Mouse (Mus musculus): Measurements from ENCODE around the gene Dusp2. TPM values are rescaled to one million over a fixed set of nuclear protein-coding genes. Genes with fewer than 3 reads are reported as not detected.

The Dusp2 gene
- total and polyA plus RNA-seq, 3 experiments, result 0.11 TPM; not detected in 2

DNA sequence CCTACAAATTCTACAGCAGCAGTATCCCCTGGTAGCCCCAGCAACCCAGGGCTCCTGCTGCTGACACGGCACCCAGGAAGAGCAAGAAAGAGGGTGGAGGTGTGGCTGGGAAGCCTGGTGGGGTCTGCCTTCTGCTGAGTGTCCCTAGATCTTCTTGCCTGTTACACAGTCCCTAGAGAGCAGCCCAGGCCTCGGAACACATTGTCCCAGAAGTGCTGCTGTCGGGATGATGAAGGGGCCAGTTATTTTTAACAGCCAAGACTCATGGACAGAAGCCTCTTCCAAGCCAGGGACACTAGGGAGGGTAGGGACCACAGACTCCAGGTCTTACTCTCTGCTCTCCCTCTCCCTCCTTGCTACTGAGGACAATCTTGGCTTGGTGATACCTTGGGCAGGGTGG is 43.3 kb downstream of the Dusp2 start:
- H3K27me3 ChIP-seq (ENCODE audit: insufficient read depth, low read length), result peaks cover 28% of the 10 kb centered on the region
- H3K4me1 ChIP-seq (ENCODE audit: insufficient read depth, low read depth, low read length), result no peaks in the 10 kb centered on the region
- TF ChIP-seq GATA1 (IDR thresholded peaks at IDR 0.05; ENCODE audit: borderline replicate concordance, low read length), result no peak
- TF ChIP-seq TAL1 (conservative IDR thresholded peaks at IDR 0.05; ENCODE audit: low read depth, low read length), result no peak
- no peak for TF ChIP-seq GATA2 (IDR thresholded peaks at IDR 0.05; ENCODE audit: borderline replicate concordance, low read depth, low read length)
- TF ChIP-seq CTCF (IDR thresholded peaks at IDR 0.05; ENCODE audit: low read depth, low read length), result no peak
- TF ChIP-seq POLR2AphosphoS5 (IDR thresholded peaks at IDR 0.05; ENCODE audit: insufficient replicate concordance, low read depth, low read length), result no peak
- no peak overlapping the region for H3K4me3 ChIP-seq (ENCODE audit: low read depth, low read length)
- H3K36me3 ChIP-seq (replicated peaks), result no peaks in the 10 kb centered on the region
- DNase-seq (ENCODE audit: low spot score), result no peak
- no peaks in the 10 kb centered on the region for H3K9me3 ChIP-seq (replicated peaks)
- no peak for ATAC-seq (ENCODE audit: extremely low read depth, insufficient number of reproducible peaks, low FRiP score, poor library complexity, severe bottlenecking)

DNA sequence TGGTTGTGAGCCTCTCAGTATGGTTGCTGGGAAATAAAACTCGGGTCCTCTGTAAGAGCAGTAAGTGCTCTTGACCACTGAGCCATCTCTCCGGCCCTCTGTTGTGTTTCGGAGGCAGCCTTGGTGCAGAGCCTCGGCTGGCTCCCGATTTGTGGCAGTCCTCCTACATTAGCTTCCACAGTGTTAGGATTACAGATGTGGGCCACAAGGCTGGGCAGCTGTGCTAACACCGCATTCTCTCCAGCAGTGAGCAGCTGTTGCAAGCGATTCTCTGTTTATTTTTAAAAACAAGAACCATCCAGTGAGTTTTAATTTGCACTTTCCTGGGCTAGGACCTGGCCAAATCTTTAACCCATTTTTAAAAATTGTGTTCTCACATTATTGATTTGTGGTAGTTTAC is 47.9 kb downstream of the Dusp2 start:
- no peak for DNase-seq (ENCODE audit: low spot score)
- no peak for ATAC-seq (ENCODE audit: extremely low read depth, insufficient number of reproducible peaks, low FRiP score, poor library complexity, severe bottlenecking)
- Histone ChIP-seq H3K9me3 (replicated peaks) (no peaks in the 10 kb centered on the region), H3K4me3 (ENCODE audit: low read depth, low read length) (no peak overlapping the region), H3K36me3 (replicated peaks) (no peaks in the 10 kb centered on the region), H3K4me1 (ENCODE audit: insufficient read depth, low read depth, low read length) (no peaks in the 10 kb centered on the region), H3K27me3 (ENCODE audit: insufficient read depth, low read length) (peaks cover 19% of the 10 kb centered on the region)
- no peak for TF ChIP-seq TAL1 (conservative IDR thresholded peaks at IDR 0.05; ENCODE audit: low read depth, low read length)

DNA sequence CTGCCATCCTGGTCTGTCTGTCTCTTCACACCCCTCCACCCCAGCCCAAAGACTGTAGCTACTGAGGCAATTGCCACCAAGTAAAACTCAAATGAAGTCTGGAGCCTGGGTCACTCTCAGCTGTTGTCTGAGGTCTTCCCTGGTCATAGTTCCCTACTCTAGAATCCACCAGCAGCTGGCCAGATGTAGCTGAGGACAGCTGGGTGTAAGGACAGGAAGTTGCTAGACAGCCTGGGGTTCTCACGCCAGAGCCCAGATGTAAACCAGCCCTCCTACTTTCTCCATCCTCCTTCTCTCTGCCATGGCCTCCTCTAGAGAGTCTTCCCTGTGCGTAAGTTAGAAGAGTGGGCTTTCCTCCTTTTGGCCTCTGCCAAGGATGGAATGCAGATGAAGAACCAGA is 51.6 kb downstream of the Dusp2 start:
- no peak for TF ChIP-seq GATA2 (IDR thresholded peaks at IDR 0.05; ENCODE audit: borderline replicate concordance, low read depth, low read length)
- TF ChIP-seq GATA1 (IDR thresholded peaks at IDR 0.05; ENCODE audit: borderline replicate concordance, low read length), result no peak
- no peak for TF ChIP-seq TAL1 (conservative IDR thresholded peaks at IDR 0.05; ENCODE audit: low read depth, low read length)
- no peak for TF ChIP-seq CTCF (IDR thresholded peaks at IDR 0.05; ENCODE audit: low read depth, low read length)
- TF ChIP-seq POLR2AphosphoS5 (IDR thresholded peaks at IDR 0.05; ENCODE audit: insufficient replicate concordance, low read depth, low read length), result no peak
- Histone ChIP-seq H3K9me3 (replicated peaks) (no peaks in the 10 kb centered on the region), H3K4me1 (ENCODE audit: insufficient read depth, low read depth, low read length) (no peaks in the 10 kb centered on the region), H3K4me3 (ENCODE audit: low read depth, low read length) (no peak overlapping the region), H3K36me3 (replicated peaks) (no peaks in the 10 kb centered on the region), H3K27me3 (ENCODE audit: insufficient read depth, low read length) (peaks cover 9% of the 10 kb centered on the region)
- DNase-seq (ENCODE audit: low spot score) (no peak), ATAC-seq (ENCODE audit: extremely low read depth, insufficient number of reproducible peaks, low FRiP score, poor library complexity, severe bottlenecking) (no peak)

Other genes with a start within 250 kb of the Dusp2 start
- gene Ncaph, start 202.2 kb upstream of the Dusp2 start, total RNA-seq (2014; fragmentation: Nextera tagmentation), result 114 and 122 TPM in 2 replicates
- gene Ncaph, start 202.2 kb upstream of the Dusp2 start, total RNA-seq (2017), result 96.4 and 103 TPM in 2 replicates
- 12.6 and 19.4 TPM in 2 replicates for gene Ncaph, start 202.2 kb upstream of the Dusp2 start, polyA plus RNA-seq (2012)
- 25.5 and 27.1 TPM in 2 replicates for gene Itpripl1, start 192.7 kb upstream of the Dusp2 start, total RNA-seq (2014; fragmentation: Nextera tagmentation)
- gene Itpripl1, start 192.7 kb upstream of the Dusp2 start, total RNA-seq (2017), result 38.7 and 44.4 TPM in 2 replicates
- gene Itpripl1, start 192.7 kb upstream of the Dusp2 start, polyA plus RNA-seq (2012), result 7.0 and 10.8 TPM in 2 replicates
- gene 1810024B03Rik, start 127.9 kb upstream of the Dusp2 start, total RNA-seq (2014; fragmentation: Nextera tagmentation), result 4.7 and 5.2 TPM in 2 replicates
- 4.7 and 4.8 TPM in 2 replicates for gene 1810024B03Rik, start 127.9 kb upstream of the Dusp2 start, total RNA-seq (2017)
- gene 1810024B03Rik, start 127.9 kb upstream of the Dusp2 start, polyA plus RNA-seq (2012), result 0.08 and 0.14 TPM in 2 replicates
- 155 and 199 TPM in 2 replicates for gene Snrnp200, start 127.8 kb upstream of the Dusp2 start, total RNA-seq (2014; fragmentation: Nextera tagmentation)
- gene Snrnp200, start 127.8 kb upstream of the Dusp2 start, total RNA-seq (2017), result 216 and 224 TPM in 2 replicates
- 25.0 and 32.5 TPM in 2 replicates for gene Snrnp200, start 127.8 kb upstream of the Dusp2 start, polyA plus RNA-seq (2012)
- 40.9 and 49.2 TPM in 2 replicates for gene Ciao1, start 88.3 kb upstream of the Dusp2 start, total RNA-seq (2014; fragmentation: Nextera tagmentation)
- 42.5 and 46.4 TPM in 2 replicates for gene Ciao1, start 88.3 kb upstream of the Dusp2 start, total RNA-seq (2017)
- 11.3 and 12.7 TPM in 2 replicates for gene Ciao1, start 88.3 kb upstream of the Dusp2 start, polyA plus RNA-seq (2012)
- 21.7 and 47.9 TPM in 2 replicates for gene Tmem127, start 88.3 kb upstream of the Dusp2 start, total RNA-seq (2014; fragmentation: Nextera tagmentation)
- 29.9 and 30.8 TPM in 2 replicates for gene Tmem127, start 88.3 kb upstream of the Dusp2 start, total RNA-seq (2017)
- gene Tmem127, start 88.3 kb upstream of the Dusp2 start, polyA plus RNA-seq (2012), result 26.4 and 27.7 TPM in 2 replicates
- gene Stard7, start 65.9 kb upstream of the Dusp2 start, total RNA-seq (2014; fragmentation: Nextera tagmentation), result 73.9 and 81.6 TPM in 2 replicates
- 242 and 250 TPM in 2 replicates for gene Stard7, start 65.9 kb upstream of the Dusp2 start, total RNA-seq (2017)
- gene Stard7, start 65.9 kb upstream of the Dusp2 start, polyA plus RNA-seq (2012), result 46.5 and 50.4 TPM in 2 replicates
- gene Astl, start 2.5 kb downstream of the Dusp2 start, total RNA-seq (2014; fragmentation: Nextera tagmentation), result not detected in 2 replicates
- 0.11 and 0.12 TPM in 2 replicates for gene Astl, start 2.5 kb downstream of the Dusp2 start, total RNA-seq (2017)
- gene Astl, start 2.5 kb downstream of the Dusp2 start, polyA plus RNA-seq (2012), result not detected in 2 replicates
- not detected in 2 replicates for gene Adra2b, start 27.0 kb downstream of the Dusp2 start, total RNA-seq (2014; fragmentation: Nextera tagmentation)
- gene Adra2b, start 27.0 kb downstream of the Dusp2 start, total RNA-seq (2017), result 0.05 TPM in 1 of 2 replicates, not detected in the other
- gene Adra2b, start 27.0 kb downstream of the Dusp2 start, polyA plus RNA-seq (2012), result not detected in 2 replicates
- not detected in 2 replicates for gene Gpat2, start 89.0 kb downstream of the Dusp2 start, total RNA-seq (2014; fragmentation: Nextera tagmentation)
- gene Gpat2, start 89.0 kb downstream of the Dusp2 start, total RNA-seq (2017), result not detected in 2 replicates
- gene Gpat2, start 89.0 kb downstream of the Dusp2 start, polyA plus RNA-seq (2012), result not detected in 2 replicates
- 5.9 and 10.0 TPM in 2 replicates for gene Fahd2a, start 108.4 kb downstream of the Dusp2 start, total RNA-seq (2014; fragmentation: Nextera tagmentation)
- gene Fahd2a, start 108.4 kb downstream of the Dusp2 start, total RNA-seq (2017), result 9.6 and 13.5 TPM in 2 replicates
- 23.1 and 35.3 TPM in 2 replicates for gene Fahd2a, start 108.4 kb downstream of the Dusp2 start, polyA plus RNA-seq (2012)
- gene Kcnip3, start 185.9 kb downstream of the Dusp2 start, total RNA-seq (2014; fragmentation: Nextera tagmentation), result not detected in 2 replicates
- gene Kcnip3, start 185.9 kb downstream of the Dusp2 start, total RNA-seq (2017), result 0.05 TPM in 1 of 2 replicates, not detected in the other
- gene Kcnip3, start 185.9 kb downstream of the Dusp2 start, polyA plus RNA-seq (2012), result 0.02 TPM in 1 of 2 replicates, not detected in the other
- not detected in 2 replicates for gene Prom2, start 205.3 kb downstream of the Dusp2 start, total RNA-seq (2014; fragmentation: Nextera tagmentation)
- 0.06 and 0.11 TPM in 2 replicates for gene Prom2, start 205.3 kb downstream of the Dusp2 start, total RNA-seq (2017)
- not detected in 2 replicates for gene Prom2, start 205.3 kb downstream of the Dusp2 start, polyA plus RNA-seq (2012)